Mouse (Mus musculus): ENCODE measurements at regions not wholly inside any gene's neighbourhood (a gene's known extent, or its start where the extent isn't known, plus 50 kb on each side); places are given as distances from the start of the nearest gene placed in this dataset.

- H3K9me3 ChIP-seq (ENCODE audit: control insufficient read depth, low read length), result no peaks in the 10 kb centered on the region
- no peak overlapping the region for H3K9ac ChIP-seq (ENCODE audit: low read depth, low read length)
- no peak for ATAC-seq (ENCODE audit: low FRiP score, low TSS enrichment)
- H3K36me3 ChIP-seq (ENCODE audit: control insufficient read depth, insufficient read depth, low read length), result no peaks in the 10 kb centered on the region
- no peaks in the 10 kb centered on the region for H3K4me1 ChIP-seq (ENCODE audit: control insufficient read depth, insufficient read depth, low read length)
- 73% methylated on average over 2 of the region's 2 CpGs for WGBS
- H3K4me3 ChIP-seq (ENCODE audit: low read length), result no peak overlapping the region
- no peak overlapping the region for H3K4me2 ChIP-seq (replicated peaks; ENCODE audit: low read depth, low read length)
- no peaks in the 10 kb centered on the region for H3K27me3 ChIP-seq (ENCODE audit: control insufficient read depth, insufficient read depth, low read length)
- no peak overlapping the region for H3K27ac ChIP-seq (ENCODE audit: low read depth, low read length)
Observed at GRCm38 (mm10) chr1:15155046-15155445, 938.1 kb downstream of the 4930444P10Rik start.

- Histone ChIP-seq H3K36me3 (ENCODE audit: control insufficient read depth, insufficient read depth, low read length) (no peaks in the 10 kb centered on the region), H3K4me1 (ENCODE audit: control insufficient read depth, insufficient read depth, low read length) (no peaks in the 10 kb centered on the region), H3K4me3 (ENCODE audit: low read length) (no peak overlapping the region), H3K27ac (ENCODE audit: low read depth, low read length) (no peak overlapping the region), H3K9me3 (ENCODE audit: control insufficient read depth, low read length) (no peaks in the 10 kb centered on the region), H3K4me2 (replicated peaks; ENCODE audit: low read depth, low read length) (no peak overlapping the region), H3K9ac (ENCODE audit: low read depth, low read length) (no peak overlapping the region), H3K27me3 (ENCODE audit: control insufficient read depth, insufficient read depth, low read length) (no peaks in the 10 kb centered on the region)
- ATAC-seq (ENCODE audit: low FRiP score, low TSS enrichment), result no peak
- WGBS, result 90% methylated on average over 2 of the region's 2 CpGs
Observed at GRCm38 (mm10) chr1:15153952-15154351, 939.2 kb downstream of the 4930444P10Rik start.

GRCm38 (mm10) chr1:15143922-15144591, 949.1 kb downstream of the 4930444P10Rik start:
- Histone ChIP-seq H3K36me3 (ENCODE audit: control insufficient read depth, insufficient read depth, low read length) (no peaks in the 10 kb centered on the region), H3K4me2 (replicated peaks; ENCODE audit: low read depth, low read length) (no peak overlapping the region), H3K9ac (ENCODE audit: low read depth, low read length) (no peak overlapping the region), H3K27me3 (ENCODE audit: control insufficient read depth, insufficient read depth, low read length) (no peaks in the 10 kb centered on the region), H3K9me3 (ENCODE audit: control insufficient read depth, low read length) (no peaks in the 10 kb centered on the region), H3K4me1 (ENCODE audit: control insufficient read depth, insufficient read depth, low read length) (no peaks in the 10 kb centered on the region), H3K27ac (ENCODE audit: low read depth, low read length) (no peak overlapping the region), H3K4me3 (ENCODE audit: low read length) (no peak overlapping the region)
- ATAC-seq (ENCODE audit: low FRiP score, low TSS enrichment), result no peak
- WGBS, result 83% methylated on average over 1 of the region's 1 CpGs

GRCm38 (mm10) chr1:15118462-15118861, 974.7 kb downstream of the 4930444P10Rik start:
- no peaks in the 10 kb centered on the region for H3K4me1 ChIP-seq (ENCODE audit: control insufficient read depth, insufficient read depth, low read length)
- H3K9ac ChIP-seq (ENCODE audit: low read depth, low read length), result no peak overlapping the region
- ATAC-seq (ENCODE audit: low FRiP score, low TSS enrichment), result no peak
- H3K36me3 ChIP-seq (ENCODE audit: control insufficient read depth, insufficient read depth, low read length), result no peaks in the 10 kb centered on the region
- 75% methylated on average over 3 of the region's 3 CpGs for WGBS
- no peaks in the 10 kb centered on the region for H3K9me3 ChIP-seq (ENCODE audit: control insufficient read depth, low read length)
- no peak overlapping the region for H3K4me3 ChIP-seq (ENCODE audit: low read length)
- H3K27me3 ChIP-seq (ENCODE audit: control insufficient read depth, insufficient read depth, low read length), result no peaks in the 10 kb centered on the region
- no peak overlapping the region for H3K4me2 ChIP-seq (replicated peaks; ENCODE audit: low read depth, low read length)
- no peak overlapping the region for H3K27ac ChIP-seq (ENCODE audit: low read depth, low read length)

- Histone ChIP-seq H3K27me3 (ENCODE audit: control insufficient read depth, insufficient read depth, low read length) (no peaks in the 10 kb centered on the region), H3K4me1 (ENCODE audit: control insufficient read depth, insufficient read depth, low read length) (no peaks in the 10 kb centered on the region), H3K4me2 (replicated peaks; ENCODE audit: low read depth, low read length) (no peak overlapping the region), H3K27ac (ENCODE audit: low read depth, low read length) (no peak overlapping the region), H3K9me3 (ENCODE audit: control insufficient read depth, low read length) (no peaks in the 10 kb centered on the region), H3K9ac (ENCODE audit: low read depth, low read length) (no peak overlapping the region), H3K4me3 (ENCODE audit: low read length) (no peak overlapping the region), H3K36me3 (ENCODE audit: control insufficient read depth, insufficient read depth, low read length) (no peaks in the 10 kb centered on the region)
- 83% methylated on average over 2 of the region's 2 CpGs for WGBS
- no peak for ATAC-seq (ENCODE audit: low FRiP score, low TSS enrichment)
Observed at GRCm38 (mm10) chr1:15111420-15111819, 981.7 kb downstream of the 4930444P10Rik start.

GRCm38 (mm10) chr1:15070331-15070730, 1022.8 kb downstream of the 4930444P10Rik start:
- no peaks in the 10 kb centered on the region for H3K9me3 ChIP-seq (ENCODE audit: control insufficient read depth, low read length)
- no peak overlapping the region for H3K4me2 ChIP-seq (replicated peaks; ENCODE audit: low read depth, low read length)
- no peaks in the 10 kb centered on the region for H3K27me3 ChIP-seq (ENCODE audit: control insufficient read depth, insufficient read depth, low read length)
- H3K27ac ChIP-seq (ENCODE audit: low read depth, low read length), result no peak overlapping the region
- no peaks in the 10 kb centered on the region for H3K4me1 ChIP-seq (ENCODE audit: control insufficient read depth, insufficient read depth, low read length)
- no peak overlapping the region for H3K9ac ChIP-seq (ENCODE audit: low read depth, low read length)
- no peak overlapping the region for H3K4me3 ChIP-seq (ENCODE audit: low read length)
- H3K36me3 ChIP-seq (ENCODE audit: control insufficient read depth, insufficient read depth, low read length), result no peaks in the 10 kb centered on the region
- ATAC-seq (ENCODE audit: low FRiP score, low TSS enrichment), result no peak
- 91% methylated on average over 1 of the region's 1 CpGs for WGBS

GRCm38 (mm10) chr1:15034047-15034446, 1059.1 kb downstream of the 4930444P10Rik start:
- Histone ChIP-seq H3K4me3 (ENCODE audit: low read length) (no peak overlapping the region), H3K27me3 (ENCODE audit: control insufficient read depth, insufficient read depth, low read length) (no peaks in the 10 kb centered on the region), H3K27ac (ENCODE audit: low read depth, low read length) (no peak overlapping the region), H3K4me1 (ENCODE audit: control insufficient read depth, insufficient read depth, low read length) (no peaks in the 10 kb centered on the region), H3K9me3 (ENCODE audit: control insufficient read depth, low read length) (no peaks in the 10 kb centered on the region), H3K9ac (ENCODE audit: low read depth, low read length) (no peak overlapping the region), H3K36me3 (ENCODE audit: control insufficient read depth, insufficient read depth, low read length) (no peaks in the 10 kb centered on the region), H3K4me2 (replicated peaks; ENCODE audit: low read depth, low read length) (no peak overlapping the region)
- WGBS, result 75% methylated on average over 1 of the region's 1 CpGs
- no peak for ATAC-seq (ENCODE audit: low FRiP score, low TSS enrichment)

- Histone ChIP-seq H3K9ac (ENCODE audit: low read depth, low read length) (no peak overlapping the region), H3K4me2 (replicated peaks; ENCODE audit: low read depth, low read length) (no peak overlapping the region), H3K27ac (ENCODE audit: low read depth, low read length) (no peak overlapping the region), H3K36me3 (ENCODE audit: control insufficient read depth, insufficient read depth, low read length) (no peaks in the 10 kb centered on the region), H3K27me3 (ENCODE audit: control insufficient read depth, insufficient read depth, low read length) (no peaks in the 10 kb centered on the region), H3K4me3 (ENCODE audit: low read length) (no peak overlapping the region), H3K4me1 (ENCODE audit: control insufficient read depth, insufficient read depth, low read length) (no peaks in the 10 kb centered on the region), H3K9me3 (ENCODE audit: control insufficient read depth, low read length) (no peaks in the 10 kb centered on the region)
- 89% methylated on average over 4 of the region's 4 CpGs for WGBS
- ATAC-seq (ENCODE audit: low FRiP score, low TSS enrichment), result no peak
Observed at GRCm38 (mm10) chr1:15018460-15018779, 1074.7 kb downstream of the 4930444P10Rik start.

- no peaks in the 10 kb centered on the region for H3K27me3 ChIP-seq (ENCODE audit: control insufficient read depth, insufficient read depth, low read length)
- H3K27ac ChIP-seq (ENCODE audit: low read depth, low read length), result no peak overlapping the region
- no peak overlapping the region for H3K4me2 ChIP-seq (replicated peaks; ENCODE audit: low read depth, low read length)
- ATAC-seq (ENCODE audit: low FRiP score, low TSS enrichment), result no peak
- H3K9ac ChIP-seq (ENCODE audit: low read depth, low read length), result no peak overlapping the region
- H3K36me3 ChIP-seq (ENCODE audit: control insufficient read depth, insufficient read depth, low read length), result no peaks in the 10 kb centered on the region
- no peak overlapping the region for H3K4me3 ChIP-seq (ENCODE audit: low read length)
- H3K9me3 ChIP-seq (ENCODE audit: control insufficient read depth, low read length), result no peaks in the 10 kb centered on the region
- no peaks in the 10 kb centered on the region for H3K4me1 ChIP-seq (ENCODE audit: control insufficient read depth, insufficient read depth, low read length)
- 77% methylated on average over 9 of the region's 9 CpGs for WGBS
Observed at GRCm38 (mm10) chr1:15017689-15018459, 1075.3 kb downstream of the 4930444P10Rik start.
